Mouse (Mus musculus) adrenal gland (tissue): ENCODE results near the gene Olfr346.

ENCODE experiments used
- intact Hi-C: fragments of 180-260 bp; cut with DNase I; formaldehyde crosslinking; loops from one replicate; pipeline ENCODE4 v1.15.1; 2025
- long read RNA-seq, 2 experiments: library from polyadenylated mRNA; unstranded; transcript quantifications; one replicate each; pipeline ENCODE4 v2.0.0; 2020; ENCODE audit warnings: borderline replicate concordance in 1 of 2; ENCODE audit not compliant: insufficient replicate concordance in 1 of 2

The Olfr346 gene
- long read RNA-seq, experiment 1, result 0 reads
- long read RNA-seq, experiment 2, result 0 reads

DNA sequence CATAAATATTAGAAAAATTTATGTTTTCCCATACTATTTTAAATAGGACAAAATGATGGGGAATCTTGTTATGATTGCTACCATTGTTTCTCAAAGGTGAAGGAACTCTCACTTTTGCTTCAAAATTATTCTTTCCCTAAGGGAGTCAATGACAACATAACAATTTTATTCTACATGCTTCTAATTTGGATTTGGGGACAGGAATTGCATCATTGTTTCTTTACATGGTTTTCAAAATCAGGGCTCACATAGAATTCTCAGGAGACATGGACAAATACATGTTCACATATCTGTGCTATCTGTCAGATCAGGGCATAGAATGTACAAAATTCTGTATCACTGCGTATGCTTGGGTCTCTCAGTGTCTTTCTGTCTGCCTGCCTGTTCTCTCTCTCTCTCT lies at the start of gene Olfr346:
Gene Olfr346, plus strand, starts transcription at position 301 of the 400 bp plus-strand sequence.
- intact Hi-C loops, result no loop called here

DNA sequence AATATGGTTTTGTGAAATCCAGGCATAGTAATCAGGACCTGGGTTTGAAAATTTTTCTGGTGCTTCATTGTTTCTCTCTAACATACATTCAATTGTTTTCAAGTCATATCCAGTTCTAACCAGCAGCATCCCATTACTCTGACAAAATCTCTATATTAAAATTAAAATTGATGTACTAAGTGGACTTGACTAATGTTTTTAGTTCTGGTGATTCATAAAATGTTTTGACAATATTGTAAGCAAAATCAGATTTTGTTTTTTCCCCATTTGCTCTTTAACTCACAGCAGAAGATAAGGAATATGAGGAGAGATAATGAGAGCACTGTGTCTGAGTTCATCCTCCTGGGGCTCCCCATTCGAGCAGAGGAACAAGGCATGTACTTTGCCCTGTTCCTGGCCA lies 45.8 kb upstream of the Olfr346 start, which contains the start of gene Olfr345:
Gene Olfr345, plus strand, starts transcription at position 301 of the 400 bp plus-strand sequence.
- intact Hi-C loops, result no loop called here

DNA sequence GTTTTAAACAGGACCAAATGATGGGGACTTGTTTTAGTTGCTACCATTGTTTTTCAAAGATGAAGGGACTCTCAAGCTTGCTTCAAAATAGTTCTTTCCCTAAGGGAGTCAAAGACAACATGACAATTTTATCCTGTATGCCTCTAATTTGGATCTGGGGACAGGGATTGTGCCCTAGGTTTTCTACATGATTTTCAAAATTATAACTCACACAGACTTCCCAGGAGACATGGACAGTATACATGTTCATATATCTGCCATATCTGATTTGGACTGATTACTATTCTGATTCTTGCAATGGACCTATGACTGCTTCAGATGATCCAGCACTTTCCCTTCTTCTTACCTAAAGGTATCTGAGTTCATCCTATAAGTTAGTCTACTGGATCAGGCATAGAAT lies 46.0 kb downstream of the Olfr346 start, which contains the start of gene Olfr347:
Gene Olfr347, plus strand, starts transcription at position 301 of the 400 bp plus-strand sequence.
- intact Hi-C loops, result loop anchor here (10.0 kb wide), 1 partner anchor 603 kb away; no protein-coding TSS in a partner anchor

DNA sequence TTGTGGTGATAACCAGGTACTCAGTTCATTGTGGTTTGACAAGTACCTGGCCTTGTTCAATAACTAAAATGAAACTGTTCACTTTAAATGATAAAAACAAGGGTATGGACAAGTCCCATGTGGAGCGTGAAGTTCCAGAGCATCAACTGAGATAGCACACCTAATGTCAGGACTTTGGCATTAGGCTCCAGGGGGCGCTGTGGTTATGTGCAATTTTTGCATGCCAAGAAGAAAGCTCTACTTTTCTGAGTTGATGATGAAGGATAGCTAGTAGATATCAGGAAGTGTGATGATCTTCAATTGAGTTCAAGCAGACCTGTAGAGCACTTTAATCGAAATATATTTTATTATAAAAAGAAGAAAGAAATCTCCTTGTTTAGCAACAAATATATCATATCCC lies 50.6 kb downstream of the Olfr346 start:
- intact Hi-C loops, result loop anchor here (10.0 kb wide), 1 partner anchor 599 kb away; no protein-coding TSS in a partner anchor
